Mouse (Mus musculus) frontal cortex, adult (tissue): ENCODE results near the gene Fgf2.

Experiments used
- ATAC-seq: cut with Nextera tagmentation; 2 replicates; pipeline ENCODE4 v1.9.2; 2017; ENCODE audit warnings: mild to moderate bottlenecking, moderate library complexity, mixed read lengths; ENCODE audit not compliant: low TSS enrichment

Gene Fgf2

GRCm38 (mm10) chr3:37348221-37349165 lies at the start of gene Fgf2:
Fgf2 (plus strand) TSS chr3:37348346.
- ATAC-seq, result peak; percentile 95

- ATAC-seq, result no peak
These were observed 48.7 kb upstream of the Fgf2 start for GRCm38 (mm10) chr3:37299470-37299869.

- ATAC-seq, result peak; percentile 85
These were observed 45.5 kb upstream of the Fgf2 start for GRCm38 (mm10) chr3:37302685-37303084.

- ATAC-seq, result no peak
These were observed 44.6 kb upstream of the Fgf2 start for GRCm38 (mm10) chr3:37303392-37304139.

- ATAC-seq, result peak; percentile 23
These were observed 36.2 kb upstream of the Fgf2 start for GRCm38 (mm10) chr3:37311897-37312369.

GRCm38 (mm10) chr3:37312370-37312941 lies 35.7 kb upstream of the Fgf2 start, which contains the start of the genes Bbs12 and Cetn4:
Bbs12 (plus strand) TSS chr3:37312554.
Cetn4 (minus strand) TSS chr3:37312708.
- peak; percentile 95 for ATAC-seq

GRCm38 (mm10) chr3:37313371-37313770 lies 34.8 kb upstream of the Fgf2 start:
- peak; percentile 84 for ATAC-seq

- no peak for ATAC-seq
These were observed 31.9 kb upstream of the Fgf2 start for GRCm38 (mm10) chr3:37316233-37316632.

GRCm38 (mm10) chr3:37324310-37324709 lies 23.8 kb upstream of the Fgf2 start:
- peak; percentile 81 for ATAC-seq

GRCm38 (mm10) chr3:37325317-37326112 lies 22.6 kb upstream of the Fgf2 start:
- ATAC-seq, result peak; percentile 57; the same call in 1 of the 2 replicates

- ATAC-seq, result no peak
These were observed 21.5 kb upstream of the Fgf2 start for GRCm38 (mm10) chr3:37326627-37327026.

GRCm38 (mm10) chr3:37328489-37328888 lies 19.7 kb upstream of the Fgf2 start:
- no peak for ATAC-seq

GRCm38 (mm10) chr3:37329963-37330362 lies 18.2 kb upstream of the Fgf2 start:
- ATAC-seq, result no peak

GRCm38 (mm10) chr3:37331999-37332449 lies 16.1 kb upstream of the Fgf2 start:
- ATAC-seq, result no peak

GRCm38 (mm10) chr3:37334053-37334452 lies 14.1 kb upstream of the Fgf2 start:
- ATAC-seq, result no peak

GRCm38 (mm10) chr3:37341110-37341509 lies 7.0 kb upstream of the Fgf2 start:
- no peak for ATAC-seq

- ATAC-seq, result no peak
These were observed 5.3 kb upstream of the Fgf2 start for GRCm38 (mm10) chr3:37342811-37343210.

GRCm38 (mm10) chr3:37347671-37348070 lies 475 bp upstream of the Fgf2 start:
- no peak for ATAC-seq

- no peak for ATAC-seq
These were observed 1.0 kb downstream of the Fgf2 start for GRCm38 (mm10) chr3:37349166-37349548.

GRCm38 (mm10) chr3:37350386-37350785 lies 2.2 kb downstream of the Fgf2 start:
- no peak for ATAC-seq

- ATAC-seq, result no peak
These were observed 5.9 kb downstream of the Fgf2 start for GRCm38 (mm10) chr3:37353951-37354481.
